Mouse (Mus musculus) ES-E14 (cell line): ENCODE measurements around the gene Hdac8. TPM values are rescaled to one million over a fixed set of nuclear protein-coding genes. Genes with fewer than 3 reads are reported as not detected.

Source experiments
- DNase-seq: peaks from one replicate; pipeline ENCODE4 v3.0.0-alpha.2; 2013; ENCODE audit warnings: low read depth, low spot score
- H3K27ac ChIP-seq: 2 replicates; pipeline ENCODE4 v1.5.1; 2012; ENCODE audit warnings: low read depth, mild to moderate bottlenecking, low read length, moderate library complexity, mixed read lengths; ENCODE audit not compliant: poor library complexity, insufficient read depth, severe bottlenecking
- H3K36me3 ChIP-seq: 2 replicates; pipeline ENCODE4 v1.6.1; 2012; ENCODE audit warnings: mild to moderate bottlenecking, low read length, moderate library complexity, mixed read lengths; ENCODE audit not compliant: control insufficient read depth, poor library complexity, insufficient read depth, severe bottlenecking
- H3K4me1 ChIP-seq, 2 experiments: fragments of 150-350 bp in 1 of 2; sonication (generic) in 1 of 2; 2 replicates each; pipeline ENCODE4 v1.6.1; 2012; ENCODE audit warnings: low read length in 2 of 2, mild to moderate bottlenecking in 1 of 2, mixed read lengths in 1 of 2; ENCODE audit not compliant: control insufficient read depth in 2 of 2, insufficient read depth in 2 of 2, poor library complexity in 1 of 2
- H3K4me3 ChIP-seq, 2 experiments: fragments of 150-350 bp in 1 of 2; sonication (generic) in 1 of 2; 2 replicates each; pipeline ENCODE4 v1.5.1; 2012; ENCODE audit warnings: low read length in 2 of 2, low read depth in 1 of 2, mild to moderate bottlenecking in 1 of 2, mixed read lengths in 1 of 2; ENCODE audit not compliant: insufficient read depth in 1 of 2, poor library complexity in 1 of 2, severe bottlenecking in 1 of 2
- H3K9ac ChIP-seq: 2 replicates; pipeline ENCODE4 v1.6.1; 2012; ENCODE audit warnings: low read depth, mild to moderate bottlenecking, low read length, mixed read lengths; ENCODE audit not compliant: poor library complexity, insufficient read depth, severe bottlenecking
- H3K9me3 ChIP-seq: fragments of 150-350 bp; sonication (generic); 2 replicates; pipeline ENCODE4 v1.6.1; 2012; ENCODE audit warnings: low read depth, mild to moderate bottlenecking, low read length; ENCODE audit not compliant: control insufficient read depth, insufficient read depth
- CHD2 ChIP-seq: IDR thresholded peaks from 2 replicates; pipeline ENCODE4 v1.6.1; 2014; ENCODE audit warnings: mild to moderate bottlenecking, low read depth, low read length, inconsistent platforms
- HCFC1 ChIP-seq: IDR thresholded peaks from 2 replicates; pipeline ENCODE4 v1.6.1; 2012; ENCODE audit warnings: low read length, inconsistent platforms, borderline replicate concordance; ENCODE audit not compliant: insufficient read depth
- MAFK ChIP-seq: IDR thresholded peaks from 2 replicates; pipeline ENCODE4 v1.6.1; 2014; ENCODE audit warnings: mild to moderate bottlenecking, low read depth, low read length, inconsistent platforms; ENCODE audit not compliant: insufficient read depth
- ZC3H11A ChIP-seq: IDR thresholded peaks from 2 replicates; pipeline ENCODE4 v1.6.1; 2012; ENCODE audit warnings: low read depth, mild to moderate bottlenecking, inconsistent platforms, low read length, borderline replicate concordance
- ZNF384 ChIP-seq: IDR thresholded peaks from 2 replicates; pipeline ENCODE4 v1.6.1; 2012; ENCODE audit warnings: low read depth, low read length, inconsistent platforms
- in situ Hi-C, 2 experiments: fragments of 600-800 bp; cut with MboI; formaldehyde crosslinking; loops; one replicate each; pipeline ENCODE4 v1.15.1; 2025; ENCODE audit warnings: low sequenced_read_pairs in 2 of 2, inconsistent platforms in 1 of 2; ENCODE audit not compliant: unreplicated experiment in 2 of 2
- total RNA-seq: library from RNA; depleted of rRNA; stranded (reverse); fragments of 300-350 nt; gene quantifications from 2 replicates; pipeline ENCODE4 v1.2.3, GENCODE M21; 2012

Gene Hdac8
- total RNA-seq, 1 experiment: 4.0 TPM

DNA sequence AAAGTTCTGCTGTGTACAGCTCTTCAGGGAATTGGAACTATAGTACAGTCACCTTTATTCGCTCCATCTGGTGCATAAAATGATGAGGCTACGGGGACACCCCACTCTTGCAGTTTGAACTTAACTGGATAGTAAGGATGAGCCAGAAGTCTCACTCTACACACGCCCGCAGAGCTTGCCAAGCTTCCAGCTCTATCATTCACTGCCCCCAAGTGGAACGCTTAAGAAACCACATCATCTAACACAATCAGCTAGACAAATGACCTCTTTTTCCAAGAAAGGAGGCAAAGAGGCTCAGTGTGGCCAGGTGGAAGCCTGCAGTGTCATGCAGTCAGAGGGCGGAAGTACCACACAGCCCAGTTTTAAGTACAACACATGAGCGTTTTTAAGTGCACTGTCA, 19.6 kb downstream of the Hdac8 start:
- in situ Hi-C loops: loop anchor here in 1 of 2 experiments (25.0 kb wide), 1 partner anchor 248 kb away; no protein-coding TSS in a partner anchor
- no peak for TF ChIP-seq CHD2
- no peak for TF ChIP-seq MAFK
- TF ChIP-seq HCFC1: no peak
- no peak for TF ChIP-seq ZC3H11A
- no peak for TF ChIP-seq ZNF384
- H3K9ac ChIP-seq: no peak overlapping the region
- no peaks in the 10 kb centered on the region for H3K9me3 ChIP-seq
- H3K36me3 ChIP-seq: no peaks in the 10 kb centered on the region
- H3K27ac ChIP-seq: no peak overlapping the region
- no peaks in the 10 kb centered on the region for H3K4me1 ChIP-seq
- no peak for DNase-seq
- no peak overlapping the region for H3K4me3 ChIP-seq

DNA sequence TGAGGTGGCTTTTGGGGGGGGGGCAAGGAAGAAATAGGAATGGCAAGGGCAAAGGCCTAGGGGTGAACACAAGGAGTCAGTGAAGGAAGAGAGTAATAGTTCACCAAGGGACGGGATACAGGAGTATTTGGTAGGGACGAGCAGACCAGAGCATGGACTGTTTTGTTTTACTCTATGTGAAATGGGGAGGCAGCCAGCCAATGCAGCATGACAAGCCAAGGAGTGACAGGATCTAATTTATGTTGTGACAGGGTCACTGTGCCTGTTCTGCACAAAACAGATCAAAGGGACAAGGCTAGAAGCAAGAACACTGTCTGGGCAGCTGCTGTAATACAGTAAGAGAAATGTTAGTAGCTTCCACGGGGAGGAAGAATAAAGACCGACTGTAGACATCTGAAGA, 25.5 kb downstream of the Hdac8 start:
- Histone ChIP-seq H3K36me3 (no peaks in the 10 kb centered on the region), H3K9ac (no peak overlapping the region), H3K4me1 (no peaks in the 10 kb centered on the region), H3K27ac (no peak overlapping the region), H3K9me3 (no peaks in the 10 kb centered on the region), H3K4me3 (no peak overlapping the region)
- no peak for DNase-seq
- in situ Hi-C loops: loop anchor here (5.0 to 25.0 kb wide), 2 partner anchors 242 kb away; no protein-coding TSS in a partner anchor
- no peak for TF ChIP-seq MAFK

DNA sequence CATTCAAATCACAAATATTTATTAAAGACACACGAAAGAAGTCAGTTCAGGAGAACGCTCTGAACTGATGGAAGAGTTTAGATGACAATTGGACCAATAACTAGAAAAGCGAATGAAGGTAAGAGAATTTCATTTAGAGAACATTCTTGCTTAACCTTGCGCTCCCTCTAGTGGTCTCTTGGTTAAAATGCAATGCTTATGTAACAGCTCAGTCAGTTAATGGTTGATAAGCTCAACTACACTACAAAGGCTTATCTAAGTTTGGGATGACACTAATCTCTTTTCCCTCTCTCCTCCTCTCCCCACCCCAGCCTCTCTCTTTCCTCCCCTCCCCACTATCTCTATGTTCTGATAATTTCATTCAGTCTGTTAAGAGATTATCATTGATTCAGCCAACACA, 26.2 kb downstream of the Hdac8 start:
- Histone ChIP-seq H3K27ac (no peak overlapping the region), H3K9me3 (no peaks in the 10 kb centered on the region), H3K4me3 (no peak overlapping the region), H3K9ac (no peak overlapping the region), H3K36me3 (no peaks in the 10 kb centered on the region), H3K4me1 (no peaks in the 10 kb centered on the region)
- in situ Hi-C loops: loop anchor here (5.0 to 25.0 kb wide), 2 partner anchors 242 kb away; no protein-coding TSS in a partner anchor
- DNase-seq: peak; percentile 21
- TF ChIP-seq ZC3H11A (0 out of 2 replicates have a peak, but pooled peaks have one; percentile 24), ZNF384 (no peak)

DNA sequence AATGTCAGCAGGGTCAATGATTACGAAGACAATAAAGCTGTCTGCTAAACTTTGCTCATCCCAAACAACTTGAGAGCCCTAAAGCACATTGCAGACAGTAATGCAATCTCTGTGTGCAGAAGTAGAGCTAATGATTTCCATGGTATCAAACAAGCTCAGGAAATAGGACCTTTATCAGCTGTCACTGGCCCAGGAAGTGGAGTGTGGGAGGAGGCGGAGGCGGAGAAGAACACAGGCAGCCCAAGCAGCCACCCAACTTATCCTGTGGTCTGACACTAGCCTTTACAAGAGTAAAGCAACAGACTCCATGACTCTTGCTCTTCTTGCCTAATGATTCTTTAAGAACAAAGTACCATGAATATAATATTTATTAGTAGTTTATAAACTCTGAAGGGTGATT, 26.7 kb downstream of the Hdac8 start:
- in situ Hi-C loops: loop anchor here (5.0 to 25.0 kb wide), 2 partner anchors 241 kb away; no protein-coding TSS in a partner anchor
- H3K9ac ChIP-seq: no peak overlapping the region

DNA sequence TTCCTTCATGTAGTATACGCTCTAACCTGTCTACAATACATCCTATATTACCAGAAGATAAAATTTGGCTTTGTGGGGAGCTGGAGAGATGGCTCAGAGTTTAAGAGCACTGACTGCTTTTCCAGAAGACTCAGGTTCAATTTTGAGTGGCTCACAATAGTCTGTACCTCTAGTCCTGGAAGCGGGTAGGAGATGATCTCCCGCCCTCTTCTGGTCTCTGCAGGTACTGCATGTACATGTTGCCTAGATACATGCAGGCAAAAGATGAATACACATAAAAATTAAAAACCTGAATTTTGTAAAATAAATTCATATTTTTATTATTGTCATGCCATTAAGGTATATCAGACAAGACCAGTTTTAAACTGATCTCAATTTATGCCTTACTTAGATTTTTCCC, 28.4 kb downstream of the Hdac8 start:
- Histone ChIP-seq H3K4me1 (no peaks in the 10 kb centered on the region), H3K36me3 (no peaks in the 10 kb centered on the region), H3K9ac (no peak overlapping the region), H3K27ac (no peak overlapping the region), H3K4me3 (no peak overlapping the region), H3K9me3 (no peaks in the 10 kb centered on the region)
- DNase-seq: peak; percentile 24
- no peak for TF ChIP-seq CHD2
- no peak for TF ChIP-seq ZNF384
- no peak for TF ChIP-seq HCFC1
- TF ChIP-seq ZC3H11A: no peak
- TF ChIP-seq MAFK: no peak
- in situ Hi-C loops: loop anchor here (5.0 to 25.0 kb wide), 2 partner anchors 239 kb away; no protein-coding TSS in a partner anchor

More for the DNA sequence above, 26.7 kb downstream of the Hdac8 start:
- Histone ChIP-seq H3K36me3 (no peaks in the 10 kb centered on the region), H3K4me1 (no peaks in the 10 kb centered on the region), H3K27ac (no peak overlapping the region), H3K4me3 (no peak overlapping the region), H3K9me3 (no peaks in the 10 kb centered on the region)
- DNase-seq: no peak
- TF ChIP-seq CHD2: no peak
- TF ChIP-seq ZNF384: no peak
- no peak for TF ChIP-seq MAFK
- no peak for TF ChIP-seq HCFC1
- TF ChIP-seq ZC3H11A: no peak
